Mouse (Mus musculus): Measurements from ENCODE around the gene Adad1. TPM values are rescaled to one million over a fixed set of nuclear protein-coding genes. Genes with fewer than 3 reads are reported as not detected.
A peak's percentile ranks its signal among the peaks of the same experiment; 100 is the strongest.

Gene Adad1
- polyA plus RNA-seq, 1 experiment: not detected

- TF ChIP-seq MYOD1 (IDR thresholded peaks at IDR 0.05; ENCODE audit: control insufficient read depth, insufficient read length, low read depth): no peak
- TF ChIP-seq FOSL1 (IDR thresholded peaks at IDR 0.05; ENCODE audit: insufficient read depth, low read length, poor library complexity, severe bottlenecking): no peak
- no peak for TF ChIP-seq CTCF (IDR thresholded peaks at IDR 0.05; ENCODE audit: control insufficient read depth, insufficient read depth, insufficient read length)
- TF ChIP-seq CEBPB (IDR thresholded peaks at IDR 0.05; ENCODE audit: low read depth): no peak
- no peak for TF ChIP-seq USF1 (IDR thresholded peaks at IDR 0.05; ENCODE audit: low read depth)
- no peak for TF ChIP-seq MYOG (IDR thresholded peaks at IDR 0.05; ENCODE audit: control insufficient read depth, extremely low read depth, insufficient read length)
- TF ChIP-seq MAX (IDR thresholded peaks at IDR 0.05): no peak
- Histone ChIP-seq H3K27me3 (ENCODE audit: control insufficient read depth, insufficient read depth, insufficient read length) (no peaks in the 10 kb centered on the region), H3ac (ENCODE audit: control insufficient read depth, insufficient read length, low read depth) (no peak overlapping the region), H3K79me2 (ENCODE audit: control insufficient read depth, insufficient read depth) (no peaks in the 10 kb centered on the region), H3K36me3 (ENCODE audit: control insufficient read depth, insufficient read depth) (no peaks in the 10 kb centered on the region), H3K79me3 (ENCODE audit: low read depth) (no peaks in the 10 kb centered on the region), H3K4me3 (ENCODE audit: insufficient read depth, poor library complexity, severe bottlenecking) (no peak overlapping the region)
Observed at GRCm38 (mm10) chr3:37090721-37091120, 27.4 kb downstream of the Adad1 start.

GRCm38 (mm10) chr3:37125655-37126054, 62.3 kb downstream of the Adad1 start, which contains the start of gene Il2:
Gene Il2, minus strand, starts transcription at chr3:37125959.
- Histone ChIP-seq H3K4me3 (ENCODE audit: insufficient read depth, poor library complexity, severe bottlenecking) (no peak within 1 kb of the TSS), H3K79me2 (ENCODE audit: control insufficient read depth, insufficient read depth) (no peaks in the 10 kb centered on the region), H3K27me3 (ENCODE audit: control insufficient read depth, insufficient read depth, insufficient read length) (no peaks in the 10 kb centered on the region), H3ac (ENCODE audit: control insufficient read depth, insufficient read length, low read depth) (no peak within 1 kb of the TSS), H3K36me3 (ENCODE audit: control insufficient read depth, insufficient read depth) (no peaks in the 10 kb centered on the region), H3K79me3 (ENCODE audit: low read depth) (no peaks in the 10 kb centered on the region)
- TF ChIP-seq CTCF (IDR thresholded peaks at IDR 0.05; ENCODE audit: control insufficient read depth, insufficient read depth, insufficient read length): no peak
- TF ChIP-seq MYOG (IDR thresholded peaks at IDR 0.05; ENCODE audit: control insufficient read depth, extremely low read depth, insufficient read length): no peak
- no peak for TF ChIP-seq CEBPB (IDR thresholded peaks at IDR 0.05; ENCODE audit: low read depth)
- TF ChIP-seq USF1 (IDR thresholded peaks at IDR 0.05; ENCODE audit: low read depth): no peak
- no peak for TF ChIP-seq MAX (IDR thresholded peaks at IDR 0.05)
- TF ChIP-seq MYOD1 (IDR thresholded peaks at IDR 0.05; ENCODE audit: control insufficient read depth, insufficient read length, low read depth): no peak
- TF ChIP-seq FOSL1 (IDR thresholded peaks at IDR 0.05; ENCODE audit: insufficient read depth, low read length, poor library complexity, severe bottlenecking): no peak

GRCm38 (mm10) chr3:37126162-37126561, 62.8 kb downstream of the Adad1 start:
- Histone ChIP-seq H3ac (ENCODE audit: control insufficient read depth, insufficient read length, low read depth) (no peak overlapping the region), H3K4me3 (ENCODE audit: insufficient read depth, poor library complexity, severe bottlenecking) (no peak overlapping the region), H3K79me2 (ENCODE audit: control insufficient read depth, insufficient read depth) (no peaks in the 10 kb centered on the region), H3K79me3 (ENCODE audit: low read depth) (no peaks in the 10 kb centered on the region), H3K36me3 (ENCODE audit: control insufficient read depth, insufficient read depth) (no peaks in the 10 kb centered on the region), H3K27me3 (ENCODE audit: control insufficient read depth, insufficient read depth, insufficient read length) (no peaks in the 10 kb centered on the region)
- no peak for TF ChIP-seq MYOG (IDR thresholded peaks at IDR 0.05; ENCODE audit: control insufficient read depth, extremely low read depth, insufficient read length)
- no peak for TF ChIP-seq CEBPB (IDR thresholded peaks at IDR 0.05; ENCODE audit: low read depth)
- no peak for TF ChIP-seq MAX (IDR thresholded peaks at IDR 0.05)
- TF ChIP-seq FOSL1 (IDR thresholded peaks at IDR 0.05; ENCODE audit: insufficient read depth, low read length, poor library complexity, severe bottlenecking): no peak
- no peak for TF ChIP-seq MYOD1 (IDR thresholded peaks at IDR 0.05; ENCODE audit: control insufficient read depth, insufficient read length, low read depth)
- no peak for TF ChIP-seq CTCF (IDR thresholded peaks at IDR 0.05; ENCODE audit: control insufficient read depth, insufficient read depth, insufficient read length)
- TF ChIP-seq USF1 (IDR thresholded peaks at IDR 0.05; ENCODE audit: low read depth): no peak

- Histone ChIP-seq H3ac (ENCODE audit: control insufficient read depth, insufficient read length, low read depth) (no peak overlapping the region), H3K27me3 (ENCODE audit: control insufficient read depth, insufficient read depth, insufficient read length) (no peaks in the 10 kb centered on the region), H3K4me3 (ENCODE audit: insufficient read depth, poor library complexity, severe bottlenecking) (no peak overlapping the region), H3K79me2 (ENCODE audit: control insufficient read depth, insufficient read depth) (no peaks in the 10 kb centered on the region), H3K36me3 (ENCODE audit: control insufficient read depth, insufficient read depth) (no peaks in the 10 kb centered on the region), H3K79me3 (ENCODE audit: low read depth) (no peaks in the 10 kb centered on the region)
- TF ChIP-seq FOSL1 (IDR thresholded peaks at IDR 0.05; ENCODE audit: insufficient read depth, low read length, poor library complexity, severe bottlenecking) (peak; percentile 78), MYOG (IDR thresholded peaks at IDR 0.05; ENCODE audit: control insufficient read depth, extremely low read depth, insufficient read length) (no peak), MAX (IDR thresholded peaks at IDR 0.05) (peak; percentile 48), CEBPB (IDR thresholded peaks at IDR 0.05; ENCODE audit: low read depth) (peak; percentile 86), CTCF (IDR thresholded peaks at IDR 0.05; ENCODE audit: control insufficient read depth, insufficient read depth, insufficient read length) (no peak), MYOD1 (IDR thresholded peaks at IDR 0.05; ENCODE audit: control insufficient read depth, insufficient read length, low read depth) (peak; percentile 98), USF1 (IDR thresholded peaks at IDR 0.05; ENCODE audit: low read depth) (no peak)
Observed at GRCm38 (mm10) chr3:37128269-37128668, 64.9 kb downstream of the Adad1 start.

- Histone ChIP-seq H3ac (ENCODE audit: control insufficient read depth, insufficient read length, low read depth) (no peak overlapping the region), H3K27me3 (ENCODE audit: control insufficient read depth, insufficient read depth, insufficient read length) (no peaks in the 10 kb centered on the region), H3K4me3 (ENCODE audit: insufficient read depth, poor library complexity, severe bottlenecking) (no peak overlapping the region), H3K36me3 (ENCODE audit: control insufficient read depth, insufficient read depth) (no peaks in the 10 kb centered on the region), H3K79me3 (ENCODE audit: low read depth) (no peaks in the 10 kb centered on the region), H3K79me2 (ENCODE audit: control insufficient read depth, insufficient read depth) (no peaks in the 10 kb centered on the region)
- TF ChIP-seq FOSL1 (IDR thresholded peaks at IDR 0.05; ENCODE audit: insufficient read depth, low read length, poor library complexity, severe bottlenecking) (no peak), USF1 (IDR thresholded peaks at IDR 0.05; ENCODE audit: low read depth) (no peak), MYOD1 (IDR thresholded peaks at IDR 0.05; ENCODE audit: control insufficient read depth, insufficient read length, low read depth) (peak; percentile 87), CEBPB (IDR thresholded peaks at IDR 0.05; ENCODE audit: low read depth) (no peak), MAX (IDR thresholded peaks at IDR 0.05) (no peak)
Observed at GRCm38 (mm10) chr3:37129063-37129462, 65.7 kb downstream of the Adad1 start.

- no peak for TF ChIP-seq USF1 (IDR thresholded peaks at IDR 0.05; ENCODE audit: low read depth)
- TF ChIP-seq CEBPB (IDR thresholded peaks at IDR 0.05; ENCODE audit: low read depth): no peak
- no peak for TF ChIP-seq CTCF (IDR thresholded peaks at IDR 0.05; ENCODE audit: control insufficient read depth, insufficient read depth, insufficient read length)
- TF ChIP-seq FOSL1 (IDR thresholded peaks at IDR 0.05; ENCODE audit: insufficient read depth, low read length, poor library complexity, severe bottlenecking): no peak
- no peak for TF ChIP-seq MYOG (IDR thresholded peaks at IDR 0.05; ENCODE audit: control insufficient read depth, extremely low read depth, insufficient read length)
- TF ChIP-seq MYOD1 (IDR thresholded peaks at IDR 0.05; ENCODE audit: control insufficient read depth, insufficient read length, low read depth): no peak
- TF ChIP-seq MAX (IDR thresholded peaks at IDR 0.05): no peak
- Histone ChIP-seq H3K79me2 (ENCODE audit: control insufficient read depth, insufficient read depth) (no peaks in the 10 kb centered on the region), H3K27me3 (ENCODE audit: control insufficient read depth, insufficient read depth, insufficient read length) (no peaks in the 10 kb centered on the region), H3K79me3 (ENCODE audit: low read depth) (no peaks in the 10 kb centered on the region), H3K36me3 (ENCODE audit: control insufficient read depth, insufficient read depth) (no peaks in the 10 kb centered on the region), H3K4me3 (ENCODE audit: insufficient read depth, poor library complexity, severe bottlenecking) (no peak overlapping the region), H3ac (ENCODE audit: control insufficient read depth, insufficient read length, low read depth) (no peak overlapping the region)
Observed at GRCm38 (mm10) chr3:37137231-37137630, 73.9 kb downstream of the Adad1 start.
